Mouse (Mus musculus) lung, postnatal 4 days (tissue): ENCODE measurements around the gene Lcn2.

Experiments used
- DNase-seq, 2 experiments: peaks; one replicate each; pipeline ENCODE4 v3.0.0; 2021

The Lcn2 gene

GRCm38 (mm10) chr2:32342539-32343350 is 45.3 kb downstream of the Lcn2 start:
- DNase-seq = peak in 1 of 2 experiments; percentile 23

GRCm38 (mm10) chr2:32342039-32342438 is 46.0 kb downstream of the Lcn2 start:
- DNase-seq = no peak

- DNase-seq = no peak
Observed at GRCm38 (mm10) chr2:32341634-32341939, 46.5 kb downstream of the Lcn2 start.

GRCm38 (mm10) chr2:32340836-32341633 is 47.0 kb downstream of the Lcn2 start:
- no peak for DNase-seq

GRCm38 (mm10) chr2:32339912-32340642 is 48.0 kb downstream of the Lcn2 start:
- DNase-seq = no peak

- no peak for DNase-seq
Observed at GRCm38 (mm10) chr2:32335888-32336287, 52.2 kb downstream of the Lcn2 start.
